Mouse (Mus musculus): ENCODE results near the gene Rpl15. TPM values are rescaled to one million over a fixed set of nuclear protein-coding genes. Genes with fewer than 3 reads are reported as not detected.
"Not testable (repeated sequence)": the region's sequence is repeated elsewhere in the genome, so short reads cannot be mapped to it uniquely, and the experiment has no call there.

The Rpl15 gene
- polyA plus RNA-seq, 1 experiment from 2014 or later, result 550 TPM

DNA sequence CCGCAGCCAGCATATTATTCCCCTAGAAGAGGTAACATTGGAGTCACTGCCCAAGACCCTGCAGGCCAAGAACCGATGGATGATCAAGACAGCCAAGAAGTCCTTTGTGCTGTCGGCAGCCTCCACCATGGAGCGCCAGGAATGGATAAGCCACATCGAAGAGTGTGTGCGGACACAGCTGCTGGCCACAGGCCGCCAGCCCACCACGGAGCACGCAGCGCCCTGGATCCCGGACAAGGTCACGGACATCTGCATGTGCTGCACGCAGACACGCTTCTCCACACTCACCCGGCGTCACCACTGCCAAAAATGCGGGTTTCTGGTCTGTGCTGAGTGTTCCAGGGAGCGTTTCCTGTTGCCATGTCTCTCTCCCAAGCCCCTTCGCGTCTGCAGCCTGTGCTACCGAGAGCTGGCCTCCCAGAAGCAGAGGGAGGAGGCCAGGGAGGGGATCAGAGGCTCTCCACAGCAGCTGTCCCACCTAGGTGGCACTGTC lies 28.5 kb downstream of the Rpl15 start:
- DNase-seq (ENCODE audit: low spot score), result no peak

DNA sequence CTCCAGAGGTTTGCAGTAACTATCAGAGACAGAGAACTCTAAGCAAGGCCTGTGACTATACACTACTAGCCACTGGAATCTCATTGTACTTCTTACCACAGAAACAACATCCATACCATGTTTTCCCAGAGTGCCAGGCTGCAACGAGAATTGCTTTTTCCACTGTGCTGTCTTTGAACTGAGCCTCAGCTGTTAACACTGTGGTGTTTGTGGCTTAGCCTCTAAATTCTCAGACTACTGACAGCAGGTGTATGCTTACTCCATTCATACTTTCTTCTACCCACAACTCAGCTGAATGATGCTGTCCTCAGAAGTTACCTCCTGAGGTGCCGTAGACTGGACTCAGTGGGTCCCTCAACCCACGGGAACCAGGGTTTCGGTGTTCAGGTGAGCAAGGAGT lies 29.4 kb downstream of the Rpl15 start:
- DNase-seq (ENCODE audit: low spot score), result peak; percentile 71

DNA sequence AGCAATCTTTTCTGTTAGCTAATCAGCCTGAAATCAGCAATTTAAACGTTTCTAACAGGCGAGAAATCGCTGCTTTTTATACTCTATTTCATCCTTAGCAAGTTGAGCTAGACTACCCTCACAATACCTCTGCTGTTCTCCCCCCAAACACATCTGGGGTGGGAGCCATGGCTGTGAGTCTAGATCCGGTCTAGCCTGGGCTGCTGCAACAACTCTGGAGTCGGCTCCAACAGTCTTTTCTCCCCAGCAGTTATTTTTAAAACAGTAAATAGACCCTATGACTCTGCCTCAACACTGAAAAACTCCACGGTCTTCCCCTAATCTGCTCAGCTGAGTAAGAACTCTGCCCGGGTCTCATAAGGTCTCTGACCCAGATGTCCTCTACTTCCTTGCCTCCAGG lies 31.1 kb downstream of the Rpl15 start:
- DNase-seq (ENCODE audit: low spot score), result no peak

DNA sequence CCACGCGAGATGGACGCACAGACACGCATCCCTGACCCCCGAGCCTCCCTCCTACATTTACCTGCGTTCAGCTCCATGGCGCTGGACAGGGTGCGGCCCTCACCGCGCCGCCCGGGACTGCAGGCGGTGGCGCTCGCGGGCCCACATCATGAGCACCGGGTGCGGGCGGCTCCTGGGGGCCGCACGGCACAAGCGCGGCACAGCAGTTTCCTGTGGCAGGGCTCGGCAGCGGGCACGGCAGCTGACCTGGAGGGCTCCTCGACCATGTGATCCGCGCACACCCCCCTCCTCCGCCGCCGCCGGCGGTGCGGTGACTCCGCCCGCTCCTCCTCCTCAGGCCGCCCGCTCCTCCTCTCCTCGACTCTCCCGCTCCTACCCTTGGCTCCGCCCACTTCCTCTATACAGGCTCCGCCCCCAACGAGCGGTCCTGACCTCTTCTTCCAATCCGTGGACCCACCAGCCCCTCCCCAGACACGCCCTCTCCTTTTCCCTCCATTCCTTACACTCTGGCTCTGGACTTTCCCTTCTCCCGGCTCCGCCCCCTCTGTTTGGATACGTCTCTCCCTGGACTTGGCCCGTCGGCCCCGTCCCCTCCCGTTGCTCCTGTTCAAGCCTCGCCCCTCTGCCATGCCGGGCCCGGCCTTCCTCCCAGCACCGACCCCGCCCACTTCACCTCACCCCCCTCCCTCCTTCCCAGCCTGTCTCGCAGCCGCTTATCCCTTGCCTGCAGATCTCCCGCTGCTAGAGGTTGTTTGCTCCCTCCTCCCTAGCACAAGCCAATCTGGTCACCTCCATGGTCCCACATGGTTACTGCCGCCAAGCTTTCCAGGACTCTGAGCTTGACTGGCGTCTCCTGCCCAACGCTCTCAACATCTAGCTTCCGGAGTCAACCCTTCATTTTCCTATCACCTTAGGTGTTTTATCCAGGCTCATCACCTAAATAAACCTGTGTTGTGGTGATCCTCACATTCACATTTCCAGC lies 32.1 kb downstream of the Rpl15 start, which contains the start of gene Nr1d2:
Nr1d2 (minus strand) TSS at position 378 of the 982 bp plus-strand sequence.
- peak; percentile 95 for DNase-seq (ENCODE audit: low spot score)

DNA sequence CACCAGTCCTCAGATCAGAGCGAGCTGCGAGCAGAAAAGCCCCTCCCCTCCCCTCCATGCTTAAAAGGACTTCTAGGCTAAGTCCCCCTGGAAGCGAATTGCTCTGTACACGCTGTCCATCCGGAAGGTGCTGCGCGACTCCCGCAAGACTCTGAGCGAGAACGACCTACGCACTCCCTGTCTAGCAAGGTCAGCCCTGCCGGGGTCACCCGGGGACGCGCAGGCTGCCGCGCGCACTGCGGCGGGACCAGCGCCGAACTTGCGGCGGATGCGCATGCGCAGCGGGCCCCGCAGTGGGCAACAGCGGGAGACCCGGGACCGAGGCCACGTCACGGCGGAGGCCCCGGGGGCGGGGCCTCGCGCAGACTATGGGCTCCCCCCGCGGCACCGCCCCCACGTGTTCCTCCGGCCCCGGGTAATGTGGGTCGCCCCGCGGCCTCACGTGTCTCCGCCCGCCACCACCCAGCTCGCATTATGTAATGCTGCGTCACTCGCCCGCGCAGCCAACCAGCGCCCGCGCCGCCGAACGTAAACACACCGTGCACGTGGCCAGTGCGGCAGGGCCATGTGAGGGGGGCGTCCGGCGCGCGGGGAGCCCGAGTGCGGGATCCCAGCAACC lies 33.0 kb downstream of the Rpl15 start:
- DNase-seq (ENCODE audit: low spot score), result peak; percentile 98

DNA sequence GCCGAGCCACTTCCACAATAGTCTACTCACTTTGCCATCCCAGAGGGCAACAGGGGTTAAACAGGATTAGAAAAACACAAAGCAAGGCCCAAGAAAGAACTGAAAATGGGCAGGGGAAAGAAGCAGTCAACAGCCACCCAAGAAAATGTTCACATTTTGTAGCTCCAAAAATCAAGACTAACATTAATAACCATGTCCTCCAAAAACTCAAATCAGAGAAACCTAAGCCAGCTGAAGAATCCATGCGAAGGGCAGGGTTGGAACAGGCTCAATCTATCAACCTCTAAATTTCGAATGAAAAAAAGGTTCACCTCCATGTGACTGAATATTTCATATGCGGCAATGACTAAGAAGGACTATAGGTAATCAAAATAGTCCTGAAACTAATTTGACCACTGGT lies 33.8 kb downstream of the Rpl15 start:
- no peak for DNase-seq (ENCODE audit: low spot score)

DNA sequence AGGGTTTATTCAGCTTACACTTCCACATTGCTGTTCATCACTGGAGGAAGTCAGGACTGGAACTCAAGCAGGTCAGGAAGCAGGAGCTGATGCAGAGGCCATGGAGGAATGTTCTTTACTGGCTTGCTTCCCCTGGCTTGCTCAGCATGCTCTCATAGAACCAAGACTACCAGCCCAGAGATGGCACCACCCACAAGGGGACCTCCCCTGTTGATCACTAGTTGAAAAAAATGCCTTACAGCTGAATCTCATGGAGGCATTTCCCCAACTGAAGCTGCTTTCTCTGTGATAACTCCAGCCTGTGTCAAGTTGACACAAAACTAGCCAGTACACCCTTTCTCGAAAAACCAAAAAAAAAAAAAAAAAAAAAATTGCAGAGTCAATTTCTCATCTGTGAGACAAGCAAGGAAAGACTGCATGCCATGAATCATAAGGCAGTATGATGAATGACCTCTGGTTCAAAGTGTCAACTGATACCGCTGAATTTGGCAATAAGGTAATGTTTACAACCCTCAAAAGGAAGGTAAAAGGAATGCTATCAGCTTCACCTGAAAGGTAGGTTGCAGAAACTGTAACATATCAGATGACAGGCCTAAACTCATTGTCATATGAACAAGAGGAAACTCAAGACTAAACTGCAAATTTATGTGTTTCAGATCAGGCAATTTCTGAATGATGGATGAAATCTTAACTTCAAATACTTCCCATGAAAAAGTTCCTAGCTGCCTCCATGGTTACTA lies 34.5 kb downstream of the Rpl15 start:
- DNase-seq (ENCODE audit: low spot score), result not testable (repeated sequence)

DNA sequence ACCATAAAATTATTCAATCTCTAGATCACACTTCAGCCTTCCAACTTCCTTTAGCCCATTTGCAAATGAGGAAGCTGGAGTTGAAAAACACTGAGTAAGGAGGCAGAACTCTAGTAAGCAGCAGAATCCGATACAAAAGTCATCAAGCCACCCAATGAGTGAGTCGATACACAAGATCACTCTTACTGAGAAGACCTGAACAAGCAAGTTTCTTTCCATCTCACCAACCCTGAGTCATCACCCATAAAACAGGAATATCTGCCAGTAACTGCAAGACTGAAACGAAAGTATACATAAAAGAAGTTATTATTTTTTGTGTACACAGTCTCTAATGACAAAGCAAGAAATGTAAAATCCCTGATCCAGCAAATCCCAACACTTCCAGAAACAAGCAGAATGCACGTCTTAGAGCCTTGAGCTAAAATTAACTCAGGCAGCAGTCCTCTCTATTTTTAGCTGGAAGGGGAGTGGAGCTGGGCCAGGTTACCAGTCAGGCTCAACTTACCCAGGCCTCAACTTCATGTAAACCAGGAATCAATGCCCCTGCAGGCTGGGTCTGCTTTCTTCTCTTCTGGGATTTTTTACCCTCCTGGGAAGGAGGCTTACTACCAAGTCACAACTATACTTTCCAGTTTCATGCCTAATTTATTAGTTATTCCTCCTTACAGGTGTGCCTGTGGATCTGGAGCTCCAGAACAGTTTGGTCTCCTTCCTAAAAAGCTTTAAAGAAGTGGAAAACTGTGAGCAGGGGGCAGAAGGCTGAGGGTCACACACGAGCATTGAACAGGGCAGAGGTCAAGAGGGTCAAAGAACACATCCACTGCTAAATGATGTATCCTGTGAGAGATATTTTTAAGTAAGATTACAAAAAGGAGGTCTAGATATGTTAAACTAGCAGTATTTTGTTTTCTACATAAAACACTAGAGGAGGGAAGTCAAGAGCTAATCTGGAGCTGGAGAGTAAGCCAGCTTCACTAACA lies 36.9 kb downstream of the Rpl15 start:
- no peak for DNase-seq (ENCODE audit: low spot score)

DNA sequence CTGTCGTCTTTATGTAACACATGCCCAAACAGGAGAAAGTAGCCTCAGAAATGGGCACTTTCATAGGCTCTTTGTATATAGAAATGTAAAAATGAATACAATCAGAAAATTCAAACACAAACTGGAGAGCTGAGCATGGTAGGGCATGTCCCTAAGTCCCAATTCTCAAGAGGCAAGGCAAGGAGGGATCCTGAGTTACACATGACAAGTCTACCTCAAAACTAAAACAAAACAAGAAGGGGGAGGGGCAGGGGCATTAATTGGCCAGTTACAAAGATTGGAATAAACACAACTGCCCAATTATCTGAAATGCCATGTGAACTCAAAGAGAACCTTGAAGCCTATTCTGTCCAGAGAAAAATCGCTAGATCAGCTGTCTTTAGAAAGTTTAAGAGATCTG lies 38.1 kb downstream of the Rpl15 start:
- DNase-seq (ENCODE audit: low spot score), result no peak

DNA sequence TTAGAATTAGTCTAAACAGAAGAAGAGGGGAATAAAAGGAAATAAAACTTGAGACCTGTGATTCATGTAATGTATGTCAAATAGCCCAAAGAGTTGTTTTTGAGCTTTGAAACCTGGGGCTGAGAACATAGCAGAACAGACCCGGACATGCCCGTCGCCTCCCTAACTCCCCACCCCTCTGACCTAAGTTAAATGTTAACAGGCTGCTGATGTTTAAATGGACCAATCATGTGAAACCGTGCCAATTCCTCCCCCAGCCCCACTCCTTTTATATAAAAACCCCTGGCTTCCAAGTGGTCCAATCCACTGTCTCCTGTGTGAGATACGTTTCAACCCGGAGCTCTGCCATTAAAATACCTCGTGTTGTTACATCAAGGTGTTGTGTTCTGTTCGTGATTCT lies 39.3 kb downstream of the Rpl15 start:
- DNase-seq (ENCODE audit: low spot score), result not testable (repeated sequence)

DNA sequence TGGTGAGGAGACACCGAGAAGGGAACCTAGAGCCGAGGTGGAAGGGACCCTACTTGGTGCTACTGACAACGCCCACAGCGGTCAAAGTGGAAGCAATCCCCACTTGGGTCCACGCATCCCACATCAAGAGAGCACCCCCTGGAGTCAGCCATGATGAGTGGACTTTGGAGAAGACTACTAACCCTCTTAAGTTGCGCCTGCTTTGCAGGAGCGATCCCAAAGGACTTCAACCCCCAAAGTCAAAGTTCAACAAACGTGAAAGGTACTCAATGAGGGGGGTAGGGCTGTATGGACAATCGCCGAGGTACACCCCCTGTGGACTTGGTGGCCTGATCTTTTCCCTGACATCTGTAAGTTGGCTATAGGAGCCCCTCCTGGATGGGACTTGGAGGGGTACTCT lies 41.4 kb downstream of the Rpl15 start:
- not testable (repeated sequence) for DNase-seq (ENCODE audit: low spot score)

DNA sequence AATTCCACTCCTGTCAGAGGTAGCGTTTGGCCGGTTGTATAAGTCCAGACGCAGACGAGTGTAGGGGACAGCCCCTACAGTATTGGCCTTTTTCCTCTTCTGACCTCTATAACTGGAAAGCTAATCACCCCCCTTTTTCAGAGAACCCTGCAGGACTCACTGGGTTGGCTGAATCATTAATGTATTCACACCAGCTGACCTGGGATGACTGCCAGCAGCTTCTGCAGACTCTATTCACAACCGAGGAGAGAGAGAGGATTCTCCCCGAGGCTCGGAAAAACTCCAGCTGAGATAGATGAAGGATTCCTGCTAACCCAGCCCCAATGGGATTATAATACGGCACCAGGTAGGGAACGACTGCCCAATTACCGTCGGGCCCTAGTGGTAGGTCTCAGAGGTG lies 45.0 kb downstream of the Rpl15 start:
- DNase-seq (ENCODE audit: low spot score), result not testable (repeated sequence)

DNA sequence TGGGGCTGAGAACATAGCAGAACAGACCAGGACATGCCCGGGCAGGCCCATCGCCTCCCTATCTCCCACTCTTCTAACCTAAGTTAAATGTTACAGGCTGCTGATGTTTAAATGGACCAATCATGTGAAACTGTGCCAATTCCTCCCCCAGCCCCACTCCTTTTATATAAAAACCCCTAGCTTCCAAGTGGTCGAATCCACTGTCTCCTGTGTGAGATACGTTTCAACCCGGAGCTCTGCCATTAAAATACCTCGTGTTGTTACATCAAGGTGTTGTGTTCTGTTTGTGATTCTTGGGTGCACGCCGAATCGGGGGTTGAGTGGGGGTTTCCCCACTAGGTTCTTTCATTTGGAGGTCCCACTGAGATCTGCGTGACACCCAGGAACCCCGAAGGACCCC lies 45.8 kb downstream of the Rpl15 start:
- DNase-seq (ENCODE audit: low spot score), result not testable (repeated sequence)

DNA sequence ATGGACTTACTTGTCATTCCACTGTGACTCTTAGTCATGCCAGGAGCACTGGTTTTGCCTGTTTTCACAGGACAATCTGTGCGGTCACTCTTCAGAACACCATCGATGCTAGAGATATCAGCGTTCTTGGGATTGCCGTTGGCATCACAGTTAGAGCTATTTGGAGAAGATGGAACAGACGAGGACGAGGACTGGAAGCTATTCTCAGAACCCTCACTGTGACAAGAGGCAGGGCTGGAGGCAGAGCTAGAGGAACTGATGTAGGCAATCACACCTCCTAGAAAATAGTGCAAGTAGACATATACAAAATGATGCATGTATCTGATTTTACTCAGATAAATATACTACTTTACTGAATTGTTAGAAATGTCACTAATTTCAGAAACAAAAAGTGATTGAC lies 49.2 kb downstream of the Rpl15 start:
- no peak for DNase-seq (ENCODE audit: low spot score)

Other genes with a start within 250 kb of the Rpl15 start
- gene Nr1d2, start 32.3 kb downstream of the Rpl15 start, polyA plus RNA-seq (2015; fragmentation: Nextera tagmentation; extraction: Ambion mirVana), result 8.5 and 11.9 TPM in 2 replicates
- 17.4 and 17.7 TPM in 2 replicates for gene Nkiras1, start 255 bp downstream of the Rpl15 start, polyA plus RNA-seq (2015; fragmentation: Nextera tagmentation; extraction: Ambion mirVana)
- 173 and 189 TPM in 2 replicates for gene Ube2e1, start 60.5 kb upstream of the Rpl15 start, polyA plus RNA-seq (2015; fragmentation: Nextera tagmentation; extraction: Ambion mirVana)